Mouse (Mus musculus) frontal cortex, postnatal 36 days (tissue): ENCODE measurements at regions not wholly inside any gene's neighbourhood (a gene's known extent, or its start where the extent isn't known, plus 50 kb on each side); places are given as distances from the start of the nearest gene placed in this dataset.

ENCODE experiments used
- DNase-seq, 2 experiments: peaks; one replicate each; pipeline ENCODE4 v3.0.0; 2022; ENCODE audit warnings: low spot score in 2 of 2

DNA sequence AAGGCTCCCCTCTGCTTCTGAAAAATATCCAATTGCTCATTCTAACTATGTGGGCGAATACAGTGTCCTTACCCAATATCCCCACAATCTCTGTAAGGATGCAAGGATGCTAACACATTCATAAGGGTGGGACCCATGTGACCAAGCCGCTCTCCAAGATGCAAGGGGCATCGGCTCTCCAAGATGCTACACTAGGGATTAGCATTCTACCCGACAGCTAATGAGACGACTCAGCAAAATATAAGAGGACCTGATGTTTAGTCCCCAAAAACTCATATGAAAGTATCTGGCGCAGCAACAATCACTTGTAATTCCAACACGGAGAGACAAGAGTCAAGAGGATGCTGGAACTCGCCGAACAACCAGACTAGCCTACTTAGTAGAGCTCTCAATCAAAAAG, 299.6 kb upstream of the Jmjd1c start:
- DNase-seq, result no peak

DNA sequence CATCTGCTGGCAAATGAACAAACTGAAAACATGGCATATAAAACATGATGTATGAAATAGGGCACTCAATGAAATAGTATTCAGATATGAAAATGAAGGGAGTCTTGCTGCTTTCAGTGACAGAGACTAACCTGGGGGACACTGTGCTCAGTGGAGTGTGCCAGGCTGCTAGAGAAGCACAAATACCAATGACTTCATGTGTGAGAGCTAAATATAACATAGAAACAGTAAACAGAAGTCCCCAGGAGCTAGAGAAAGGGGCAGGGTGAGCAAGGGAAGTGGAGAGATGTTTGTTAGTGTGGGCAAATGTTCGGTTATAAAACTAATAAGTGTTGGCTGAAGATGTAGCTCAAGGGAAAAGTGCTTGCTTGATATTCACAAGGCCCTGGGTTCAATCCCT, 293.2 kb upstream of the Jmjd1c start:
- DNase-seq, result no peak

GRCm38 (mm10) chr10:66807261-66807968, 288.5 kb upstream of the Jmjd1c start:
- peak; percentile 65 to 77 for DNase-seq

- DNase-seq, result no peak
Measured at GRCm38 (mm10) chr10:66812515-66813260, 283.2 kb upstream of the Jmjd1c start.

DNA sequence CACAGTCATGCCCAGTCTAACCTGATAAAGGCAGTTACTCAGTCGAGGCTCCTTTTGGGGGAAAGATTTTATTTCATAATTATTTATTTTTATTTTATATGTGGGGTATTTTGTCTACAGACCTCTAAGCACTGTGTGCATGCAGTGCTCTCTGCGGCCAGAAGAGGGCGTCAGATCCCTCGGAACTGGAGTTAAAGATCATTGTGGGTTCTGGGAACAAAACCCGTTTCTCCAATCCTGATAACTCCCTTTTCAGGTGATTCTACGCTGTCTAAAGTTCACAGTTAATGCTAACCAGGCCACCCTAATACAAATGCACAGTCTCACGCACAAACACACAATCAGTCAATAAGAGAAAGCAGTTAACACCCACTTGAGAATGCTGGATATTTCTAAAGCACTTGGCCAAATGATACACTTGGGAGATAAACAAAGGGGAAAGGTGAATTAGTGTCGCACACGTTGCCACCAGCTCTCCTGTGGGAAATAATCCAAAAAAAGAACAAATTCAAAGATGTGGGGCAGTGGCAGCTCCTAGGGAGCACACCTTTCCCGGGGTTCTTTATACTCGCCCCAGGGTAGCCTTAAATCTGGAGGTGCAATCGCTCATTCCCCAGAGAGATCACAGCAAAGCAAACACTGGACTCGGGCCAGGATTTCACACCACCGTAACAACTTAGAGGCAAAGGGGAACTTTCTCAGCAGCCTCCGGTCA, 281.9 kb upstream of the Jmjd1c start:
- no peak for DNase-seq

DNA sequence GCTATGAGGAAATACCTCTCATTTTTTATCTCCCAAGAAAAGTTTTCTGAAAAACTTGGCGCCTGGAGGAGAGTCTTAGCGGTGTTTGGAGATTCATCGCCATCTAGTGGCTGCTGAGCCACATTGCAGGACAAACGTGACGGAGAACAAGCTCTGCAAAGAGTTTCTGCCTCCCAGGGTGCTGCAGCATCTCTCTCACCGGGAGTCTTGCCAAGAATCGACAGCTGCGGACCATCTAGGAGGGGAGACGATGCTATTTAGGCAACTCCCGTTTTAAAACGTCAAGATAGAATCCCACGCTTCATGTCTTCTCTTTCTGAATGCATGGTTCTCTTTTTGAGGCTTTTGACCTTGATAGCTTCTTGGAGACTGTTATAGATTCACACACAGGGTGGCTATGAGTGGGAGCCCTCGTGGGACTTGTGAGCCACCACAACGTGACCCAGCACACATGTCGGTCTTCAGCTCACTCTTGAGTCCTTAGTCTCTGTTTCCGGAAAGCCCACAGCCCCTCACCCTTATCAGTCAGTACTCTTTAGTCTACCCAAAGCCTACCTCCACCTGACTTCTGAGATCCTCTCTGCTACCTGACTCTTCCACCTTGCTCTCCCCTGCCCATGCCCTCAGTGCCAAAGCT, 281.2 kb upstream of the Jmjd1c start:
- peak; percentile 86 to 95 for DNase-seq

DNA sequence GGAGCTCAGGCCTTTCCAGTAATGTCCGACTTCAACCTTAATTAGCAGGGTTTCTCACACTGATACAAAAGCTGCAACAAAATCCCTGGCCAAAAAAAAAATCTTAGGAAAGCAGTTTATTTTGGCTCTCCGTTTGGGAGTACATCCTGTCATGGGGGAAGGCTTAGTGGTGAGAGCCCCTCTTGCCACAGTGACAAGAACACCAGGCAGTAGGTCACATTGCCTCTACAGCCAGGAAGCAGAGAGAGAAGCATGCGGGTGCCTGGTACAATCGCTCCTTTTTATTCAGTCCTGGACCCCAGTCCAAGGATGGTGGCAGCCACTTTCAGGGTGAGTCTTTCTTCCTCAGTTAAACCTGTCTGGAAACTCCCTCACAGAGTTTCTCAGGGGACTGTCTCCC, 280.0 kb upstream of the Jmjd1c start:
- DNase-seq, result no peak

DNA sequence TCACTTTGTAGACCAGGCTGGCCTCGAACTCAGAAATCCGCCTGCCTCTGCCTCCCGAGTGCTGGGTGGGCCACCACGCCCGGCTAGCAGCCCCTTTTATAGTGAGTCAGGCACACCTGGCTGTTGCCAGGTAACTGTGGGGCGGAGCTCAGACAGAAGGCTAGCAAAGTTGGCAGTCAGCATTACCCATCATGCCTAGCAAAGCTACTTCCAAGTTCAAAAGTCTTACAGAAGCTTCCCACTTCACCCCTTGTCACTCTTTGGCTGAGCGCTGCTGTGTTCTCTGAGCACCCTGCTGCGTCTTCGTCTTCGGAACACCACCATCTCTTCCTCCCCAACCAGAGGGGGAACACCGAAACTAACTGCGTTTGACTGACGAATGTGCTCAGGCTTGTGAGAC, 279.1 kb upstream of the Jmjd1c start:
- no peak for DNase-seq

GRCm38 (mm10) chr10:66817876-66818275, 278.0 kb upstream of the Jmjd1c start:
- DNase-seq, result no peak

DNA sequence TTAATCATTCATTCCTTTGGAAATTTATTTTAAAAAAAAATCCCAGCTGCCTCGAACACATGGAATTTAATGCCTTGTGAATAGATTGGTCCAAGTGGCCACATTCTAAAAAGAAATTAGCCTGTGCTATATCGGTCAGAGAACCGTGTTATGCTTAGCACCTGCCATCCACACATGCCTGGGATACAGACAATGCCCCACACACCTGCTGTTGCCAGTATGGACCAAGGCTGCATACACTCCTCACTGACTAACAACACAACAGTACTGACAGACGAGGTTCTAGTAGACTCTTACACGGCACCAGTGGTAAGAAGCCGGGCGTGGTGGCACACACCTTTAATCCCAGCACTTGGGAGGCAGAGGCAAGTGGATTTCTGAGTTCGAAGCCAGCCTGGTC, 276.4 kb upstream of the Jmjd1c start:
- peak in 1 of 2 experiments; percentile 20 for DNase-seq

DNA sequence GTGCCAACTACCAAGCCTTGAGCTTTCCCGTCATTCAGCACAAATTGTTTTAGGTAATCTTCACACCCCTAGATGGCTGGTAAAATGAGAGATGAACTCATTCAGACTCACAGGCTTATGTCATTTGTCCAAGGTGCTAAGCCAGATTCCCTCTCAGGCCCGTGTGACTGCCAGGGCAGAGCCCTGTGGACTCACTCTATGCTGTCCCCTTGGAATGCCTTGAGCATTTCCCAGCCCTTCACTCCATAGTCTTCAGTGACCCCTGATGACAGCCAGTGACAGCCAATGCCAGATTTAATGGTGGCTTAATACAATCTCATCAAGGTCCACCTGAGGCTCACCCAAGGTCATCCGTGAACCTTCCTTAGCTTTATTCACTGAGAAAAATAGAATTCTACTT, 270.2 kb upstream of the Jmjd1c start:
- DNase-seq, result no peak

GRCm38 (mm10) chr10:66826327-66826726, 269.6 kb upstream of the Jmjd1c start:
- DNase-seq, result no peak

- DNase-seq, result no peak
Measured at GRCm38 (mm10) chr10:66834974-66835373, 261.0 kb upstream of the Jmjd1c start.

DNA sequence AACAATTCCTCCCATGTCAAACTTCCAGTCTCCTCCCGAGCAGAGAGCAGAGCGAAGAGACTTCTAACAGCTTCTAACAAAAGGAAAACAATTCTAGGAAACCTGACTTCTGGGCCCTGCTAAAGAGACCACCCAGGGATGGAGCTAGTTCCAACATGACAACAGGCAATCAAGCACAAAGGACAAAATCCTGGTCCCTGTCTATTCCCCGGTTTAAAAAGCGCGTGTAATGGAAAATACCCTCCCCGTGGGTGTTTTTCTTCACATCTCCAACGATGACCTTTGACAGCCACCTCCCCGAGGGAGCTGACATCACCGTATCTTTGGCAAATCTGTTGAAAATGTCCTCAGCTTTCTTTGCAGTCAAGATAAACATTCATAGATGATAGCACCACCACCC, 256.9 kb upstream of the Jmjd1c start:
- no peak for DNase-seq

DNA sequence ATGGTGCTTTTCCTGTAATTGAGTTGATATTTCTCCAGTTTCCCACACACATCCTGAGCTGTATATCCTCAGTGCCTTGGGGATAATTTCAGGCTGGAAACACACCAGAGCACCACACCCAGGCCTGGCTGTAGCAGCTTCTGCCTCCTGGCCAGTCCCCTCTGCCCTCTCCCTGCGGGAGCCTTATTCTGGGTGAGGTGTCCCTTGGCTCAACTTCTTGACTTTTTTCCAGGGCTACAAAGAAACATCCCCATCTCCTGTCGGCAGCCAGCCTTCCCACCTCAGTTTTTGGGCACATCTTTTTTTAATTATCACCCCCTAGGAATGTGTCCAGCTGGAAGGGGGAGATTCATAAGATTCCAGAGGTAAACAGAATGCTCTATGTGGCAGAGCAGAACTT, 252.7 kb upstream of the Jmjd1c start:
- no peak for DNase-seq

DNA sequence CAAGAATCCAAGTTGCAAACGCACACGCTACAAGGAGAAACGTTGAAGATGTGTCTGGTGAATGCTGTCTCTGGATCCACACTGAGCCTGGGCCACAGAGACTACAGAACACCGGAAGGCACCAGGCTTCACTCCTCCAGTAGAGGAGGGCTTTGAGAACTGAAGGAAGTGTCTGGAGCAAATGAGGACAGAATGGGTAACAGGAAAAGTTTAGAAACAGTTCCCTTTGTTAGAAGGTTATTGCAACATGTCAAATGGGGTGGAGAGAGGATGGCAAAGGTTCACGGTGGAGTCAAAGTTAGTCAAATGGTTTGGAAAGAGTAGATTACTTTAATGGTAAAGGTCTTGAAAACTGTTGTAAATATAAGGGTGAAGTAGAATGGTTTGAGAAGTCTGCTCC, 247.1 kb upstream of the Jmjd1c start:
- DNase-seq, result no peak

DNA sequence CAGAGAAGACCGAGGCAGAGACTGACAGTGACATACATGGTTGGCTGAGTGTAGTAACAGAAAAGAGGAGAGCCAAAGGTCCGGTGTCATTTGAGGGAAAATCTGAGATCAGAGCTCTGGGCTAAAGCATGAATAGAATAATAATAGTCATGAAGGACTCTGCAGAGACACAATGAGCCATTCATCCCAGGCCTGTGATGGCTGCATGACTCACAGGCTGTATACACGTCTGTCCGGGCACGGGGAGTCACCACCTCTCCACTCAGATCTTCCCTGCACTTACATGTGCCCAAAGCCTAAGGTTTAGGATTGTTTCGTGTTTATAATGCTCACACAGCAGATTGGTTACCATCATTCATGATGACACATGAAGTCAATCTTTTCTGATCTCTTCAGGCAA, 246.2 kb upstream of the Jmjd1c start:
- DNase-seq, result no peak

GRCm38 (mm10) chr10:66850972-66851478, 244.9 kb upstream of the Jmjd1c start:
- DNase-seq, result no peak

GRCm38 (mm10) chr10:66851841-66852240, 244.1 kb upstream of the Jmjd1c start:
- no peak for DNase-seq

- no peak for DNase-seq
Measured at GRCm38 (mm10) chr10:66852708-66853107, 243.2 kb upstream of the Jmjd1c start.

- DNase-seq, result peak; percentile 83 to 88
Measured at GRCm38 (mm10) chr10:66853258-66853657, 242.7 kb upstream of the Jmjd1c start.

GRCm38 (mm10) chr10:66854895-66855294, 241.0 kb upstream of the Jmjd1c start:
- no peak for DNase-seq
